Mouse (Mus musculus): Measurements from ENCODE around the gene Il11.
"Not testable (repeated sequence)": the region's sequence is repeated elsewhere in the genome, so short reads cannot be mapped to it uniquely, and the experiment has no call there.

The Il11 gene

GRCm38 (mm10) chr7:4782759-4783158 lies at the start of gene Il11, which contains the start of gene Tmem190:
TSS of gene Il11 (minus strand) at chr7:4782859.
TSS of gene Tmem190 (plus strand) at chr7:4782937.
- peak; percentile 34 for DNase-seq (ENCODE audit: low spot score)

GRCm38 (mm10) chr7:4830476-4830875 lies 47.8 kb upstream of the Il11 start:
- no peak for DNase-seq (ENCODE audit: low spot score)

- no peak for DNase-seq (ENCODE audit: low spot score)
Observed at GRCm38 (mm10) chr7:4825365-4825764, 42.7 kb upstream of the Il11 start.

- no peak for DNase-seq (ENCODE audit: low spot score)
Observed at GRCm38 (mm10) chr7:4822162-4822907, 39.7 kb upstream of the Il11 start.

GRCm38 (mm10) chr7:4821690-4822089 lies 39.0 kb upstream of the Il11 start:
- no peak for DNase-seq (ENCODE audit: low spot score)

- DNase-seq (ENCODE audit: low spot score), result peak; percentile 40
Observed at GRCm38 (mm10) chr7:4820925-4821324, 38.3 kb upstream of the Il11 start.

- no peak for DNase-seq (ENCODE audit: low spot score)
Observed at GRCm38 (mm10) chr7:4816559-4816958, 33.9 kb upstream of the Il11 start.

- DNase-seq (ENCODE audit: low spot score), result no peak
Observed at GRCm38 (mm10) chr7:4813105-4813791, 30.6 kb upstream of the Il11 start.

GRCm38 (mm10) chr7:4812303-4813104 lies 29.8 kb upstream of the Il11 start, which contains the start of gene Ube2s:
TSS of gene Ube2s (minus strand) at chr7:4812590.
- DNase-seq (ENCODE audit: low spot score), result peak; percentile 100

GRCm38 (mm10) chr7:4811842-4812302 lies 29.2 kb upstream of the Il11 start:
- peak; percentile 63 for DNase-seq (ENCODE audit: low spot score)

- DNase-seq (ENCODE audit: low spot score), result not testable (repeated sequence)
Observed at GRCm38 (mm10) chr7:4811131-4811530, 28.5 kb upstream of the Il11 start.

- DNase-seq (ENCODE audit: low spot score), result no peak
Observed at GRCm38 (mm10) chr7:4806716-4807115, 24.1 kb upstream of the Il11 start.

GRCm38 (mm10) chr7:4802247-4802646 lies 19.6 kb upstream of the Il11 start:
- DNase-seq (ENCODE audit: low spot score), result no peak

- DNase-seq (ENCODE audit: low spot score), result peak; percentile 52
Observed at GRCm38 (mm10) chr7:4795767-4796433, 13.2 kb upstream of the Il11 start.

GRCm38 (mm10) chr7:4794631-4795168 lies 12.0 kb upstream of the Il11 start:
- no peak for DNase-seq (ENCODE audit: low spot score)

- no peak for DNase-seq (ENCODE audit: low spot score)
Observed at GRCm38 (mm10) chr7:4793674-4794073, 11.0 kb upstream of the Il11 start.

- not testable (repeated sequence) for DNase-seq (ENCODE audit: low spot score)
Observed at GRCm38 (mm10) chr7:4793248-4793647, 10.6 kb upstream of the Il11 start.

- peak; percentile 94 for DNase-seq (ENCODE audit: low spot score)
Observed at GRCm38 (mm10) chr7:4792278-4793212, 9.9 kb upstream of the Il11 start, which contains the start of gene Rpl28. TSS of gene Rpl28 (plus strand) at chr7:4792874.

GRCm38 (mm10) chr7:4789436-4789935 lies 6.8 kb upstream of the Il11 start, which contains the start of gene Tmem238:
TSS of gene Tmem238 (minus strand) at chr7:4789656.
- no peak for DNase-seq (ENCODE audit: low spot score)

All from testis, postnatal 10 days (tissue).